Mouse (Mus musculus) cerebellum, adult 2 months (tissue): ENCODE measurements around the gene Pramef8. TPM values are rescaled to one million over a fixed set of nuclear protein-coding genes. Genes with fewer than 3 reads are reported as not detected.
A peak's percentile ranks its signal among the peaks of the same experiment; 100 is the strongest.
"Not testable (repeated sequence)": the region's sequence is repeated elsewhere in the genome, so short reads cannot be mapped to it uniquely, and the experiment has no call there.

ENCODE experiments used
- DNase-seq, 2 experiments: peaks; one replicate each; pipeline ENCODE4 v3.0.0; 2021
- H3K27ac ChIP-seq: fragments of 200-500 bp; 2 replicates; pipeline ENCODE4 v1.5.1; 2012; ENCODE audit warnings: low read length, control low read depth, inconsistent platforms; ENCODE audit not compliant: insufficient read depth
- H3K27me3 ChIP-seq: fragments of 200-500 bp; 2 replicates; pipeline ENCODE4 v1.6.1; 2012; ENCODE audit warnings: inconsistent platforms, mild to moderate bottlenecking, low read length, moderate library complexity; ENCODE audit not compliant: control insufficient read depth, insufficient read depth
- H3K4me1 ChIP-seq: fragments of 200-500 bp; 2 replicates; pipeline ENCODE4 v1.6.1; 2011; ENCODE audit warnings: low read length; ENCODE audit not compliant: control insufficient read depth, insufficient read depth
- H3K4me3 ChIP-seq: fragments of 200-500 bp; replicated peaks from 2 replicates; pipeline ENCODE3; 2011; ENCODE audit warnings: mild to moderate bottlenecking, low read depth, low read length, control low read depth; ENCODE audit not compliant: insufficient read depth
- CTCF ChIP-seq: fragments of 200-500 bp; IDR thresholded peaks from 2 replicates; pipeline ENCODE4 v1.5.1; 2011; ENCODE audit warnings: low read depth, mild to moderate bottlenecking, control low read depth, low read length, moderate library complexity, borderline replicate concordance; ENCODE audit not compliant: insufficient read depth
- POLR2A ChIP-seq: fragments of 200-500 bp; IDR thresholded peaks from 2 replicates; pipeline ENCODE4 v1.6.1; 2011; ENCODE audit warnings: low read length, control low read depth, borderline replicate concordance; ENCODE audit not compliant: insufficient read depth
- WGBS: fragments of 180-500 bp; shearing (Covaris S2); methylation state at CpG from one replicate; pipeline ENCODE4 v1.1.7; 2018; 5-methylcytosine and 5-hydroxymethylcytosine counted together
- polyA plus RNA-seq: library from polyadenylated mRNA; depleted of rRNA; stranded (reverse); fragments of >200 nt; gene quantifications from 2 replicates; pipeline ENCODE4 v1.2.3, GENCODE M21; 2012; rRNA removed

Gene Pramef8
- polyA plus RNA-seq, 1 experiment: 13.2 TPM

GRCm38 (mm10) chr4:143388955-143389702, 23.1 kb upstream of the Pramef8 start:
- Histone ChIP-seq H3K27me3 (no peaks in the 10 kb centered on the region), H3K4me1 (no peaks in the 10 kb centered on the region), H3K27ac (no peak overlapping the region), H3K4me3 (no peak overlapping the region)
- 9% methylated on average over 39 of the region's 43 CpGs for WGBS
- peak in 1 of 2 experiments; percentile 20 for DNase-seq
- no peak for TF ChIP-seq POLR2A
- TF ChIP-seq CTCF: no peak

- H3K27ac ChIP-seq: no peak within 1 kb of the TSS
These were observed 18.0 kb upstream of the Pramef8 start, which contains the start of gene Pramel1 for GRCm38 (mm10) chr4:143394181-143394580. Gene Pramel1 (plus strand): TSS chr4:143394428.

GRCm38 (mm10) chr4:143411566-143412218, 534 bp upstream of the Pramef8 start:
- H3K27ac ChIP-seq: no peak overlapping the region
- H3K27me3 ChIP-seq: no peaks in the 10 kb centered on the region
- 45% methylated on average over 5 of the region's 5 CpGs for WGBS
- TF ChIP-seq CTCF (no peak), POLR2A (no peak)
- peak overlapping the region; percentile 96 for H3K4me3 ChIP-seq
- no peaks in the 10 kb centered on the region; the same call in 1 of the 2 replicates for H3K4me1 ChIP-seq
- DNase-seq: peak; percentile 23 to 26

More at GRCm38 (mm10) chr4:143394181-143394580, 18.0 kb upstream of the Pramef8 start, which contains the start of gene Pramel1:
- no peak for TF ChIP-seq CTCF
- TF ChIP-seq POLR2A: no peak
- H3K4me3 ChIP-seq: no peak within 1 kb of the TSS
- no peak for DNase-seq
- WGBS: 82% methylated on average over 26 of the region's 26 CpGs
- H3K27me3 ChIP-seq: no peaks in the 10 kb centered on the region
- H3K4me1 ChIP-seq: no peaks in the 10 kb centered on the region

- Histone ChIP-seq H3K4me3 (no peak overlapping the region), H3K27ac (no peak overlapping the region), H3K4me1 (no peaks in the 10 kb centered on the region; the same call in 1 of the 2 replicates), H3K27me3 (no peaks in the 10 kb centered on the region)
- WGBS: 98% methylated on average over 1 of the region's 1 CpGs
- no peak for DNase-seq
- no peak for TF ChIP-seq POLR2A
- TF ChIP-seq CTCF: no peak
These were observed 1.4 kb downstream of the Pramef8 start for GRCm38 (mm10) chr4:143413621-143414020.

GRCm38 (mm10) chr4:143414121-143414520, 1.9 kb downstream of the Pramef8 start:
- H3K4me3 ChIP-seq: no peak overlapping the region
- DNase-seq: no peak
- no peak overlapping the region for H3K27ac ChIP-seq
- TF ChIP-seq POLR2A: no peak
- no peak for TF ChIP-seq CTCF
- H3K27me3 ChIP-seq: no peaks in the 10 kb centered on the region
- WGBS: 88% methylated on average over 3 of the region's 3 CpGs
- H3K4me1 ChIP-seq: no peaks in the 10 kb centered on the region; the same call in 1 of the 2 replicates

- H3K27ac ChIP-seq, H3K4me1 ChIP-seq, H3K27me3 ChIP-seq, H3K4me3 ChIP-seq, DNase-seq: not testable (repeated sequence)
- WGBS: 57% methylated on average over 5 of the region's 5 CpGs
These were observed 14.5 kb downstream of the Pramef8 start for GRCm38 (mm10) chr4:143426770-143427169.

GRCm38 (mm10) chr4:143450224-143450623, 38.0 kb downstream of the Pramef8 start, which contains the start of gene Oog4:
Gene Oog4 (minus strand): TSS chr4:143450324.
- Histone ChIP-seq H3K27me3 (no peaks in the 10 kb centered on the region), H3K27ac (no peak within 1 kb of the TSS), H3K4me1 (no peaks in the 10 kb centered on the region), H3K4me3 (no peak within 1 kb of the TSS)
- WGBS: 79% methylated on average over 3 of the region's 3 CpGs
- no peak for DNase-seq
- no peak for TF ChIP-seq CTCF
- no peak for TF ChIP-seq POLR2A

Other genes starting within 250 kb of the Pramef8 start
- gene Prdm2, start 199.4 kb upstream of the Pramef8 start, polyA plus RNA-seq: 21.7 and 21.9 TPM in 2 replicates
- 7.7 and 8.4 TPM in 2 replicates for gene Pdpn, start 112.9 kb upstream of the Pramef8 start, polyA plus RNA-seq
- 7.6 and 7.7 TPM in 2 replicates for gene Lrrc38, start 62.7 kb upstream of the Pramef8 start, polyA plus RNA-seq
- 0.03 and 0.07 TPM in 2 replicates for gene Pramel1, start 18.0 kb upstream of the Pramef8 start, polyA plus RNA-seq
- gene Oog4, start 37.9 kb downstream of the Pramef8 start, polyA plus RNA-seq: not detected in 2 replicates
- gene Gm13043, start 98.9 kb downstream of the Pramef8 start, polyA plus RNA-seq: not detected in 2 replicates
- not detected in 2 replicates for gene Gm13040, start 123.5 kb downstream of the Pramef8 start, polyA plus RNA-seq
- gene BC080695, start 139.3 kb downstream of the Pramef8 start, polyA plus RNA-seq: not detected in 2 replicates
- not detected in 2 replicates for gene Gm13057, start 139.3 kb downstream of the Pramef8 start, polyA plus RNA-seq
- gene Gm13083, start 202.6 kb downstream of the Pramef8 start, polyA plus RNA-seq: not detected in 2 replicates
- gene Gm13088, start 244.8 kb downstream of the Pramef8 start, polyA plus RNA-seq: not detected in 2 replicates